Mouse (Mus musculus): ENCODE measurements at regions not wholly inside any gene's neighbourhood (a gene's known extent, or its start where the extent isn't known, plus 50 kb on each side); places are given as distances from the start of the nearest gene placed in this dataset.
"Not testable (repeated sequence)": the region's sequence is repeated elsewhere in the genome, so short reads cannot be mapped to it uniquely, and the experiment has no call there.

DNA sequence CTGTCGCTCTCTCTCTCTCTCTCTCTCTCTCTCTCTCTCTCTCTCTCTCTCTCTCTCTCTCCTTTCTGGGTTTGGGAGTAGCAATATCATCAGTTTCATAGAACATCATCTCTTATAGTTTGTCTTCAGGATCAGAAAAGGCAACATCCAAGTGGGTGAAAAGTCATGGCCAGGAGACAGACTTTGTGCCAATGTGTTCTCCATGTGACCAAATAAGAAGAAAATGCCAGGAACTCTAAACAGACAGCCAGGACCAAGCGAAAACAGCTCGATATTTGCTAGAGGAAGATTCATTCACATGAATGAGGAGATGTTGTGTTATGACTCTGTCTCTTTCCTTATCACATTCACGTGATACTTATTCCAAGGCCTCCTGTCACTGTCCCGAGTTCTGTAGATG is 1332.8 kb upstream of the A1bg start:
- DNase-seq (ENCODE audit: low spot score in 2 of 2): no peak

DNA sequence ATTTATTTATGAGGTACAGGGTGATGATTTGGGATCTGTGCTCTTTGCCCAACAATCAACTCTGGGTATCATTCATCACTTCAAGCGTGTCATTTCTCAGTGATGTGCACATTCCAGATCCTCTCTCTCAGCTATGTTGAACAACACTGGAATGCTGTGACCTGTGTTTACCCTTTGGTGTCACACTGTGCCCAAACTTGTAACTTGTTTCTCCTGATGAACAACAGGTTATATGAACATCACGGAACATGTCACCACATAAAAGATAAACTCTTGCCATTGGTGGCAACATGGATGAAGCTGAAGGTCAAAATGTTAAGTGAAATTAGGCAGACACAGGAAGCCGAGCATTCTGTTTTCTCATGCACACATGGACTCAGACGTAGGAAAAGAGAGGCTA is 1330.9 kb upstream of the A1bg start:
- DNase-seq (ENCODE audit: low spot score in 2 of 2): no peak

DNA sequence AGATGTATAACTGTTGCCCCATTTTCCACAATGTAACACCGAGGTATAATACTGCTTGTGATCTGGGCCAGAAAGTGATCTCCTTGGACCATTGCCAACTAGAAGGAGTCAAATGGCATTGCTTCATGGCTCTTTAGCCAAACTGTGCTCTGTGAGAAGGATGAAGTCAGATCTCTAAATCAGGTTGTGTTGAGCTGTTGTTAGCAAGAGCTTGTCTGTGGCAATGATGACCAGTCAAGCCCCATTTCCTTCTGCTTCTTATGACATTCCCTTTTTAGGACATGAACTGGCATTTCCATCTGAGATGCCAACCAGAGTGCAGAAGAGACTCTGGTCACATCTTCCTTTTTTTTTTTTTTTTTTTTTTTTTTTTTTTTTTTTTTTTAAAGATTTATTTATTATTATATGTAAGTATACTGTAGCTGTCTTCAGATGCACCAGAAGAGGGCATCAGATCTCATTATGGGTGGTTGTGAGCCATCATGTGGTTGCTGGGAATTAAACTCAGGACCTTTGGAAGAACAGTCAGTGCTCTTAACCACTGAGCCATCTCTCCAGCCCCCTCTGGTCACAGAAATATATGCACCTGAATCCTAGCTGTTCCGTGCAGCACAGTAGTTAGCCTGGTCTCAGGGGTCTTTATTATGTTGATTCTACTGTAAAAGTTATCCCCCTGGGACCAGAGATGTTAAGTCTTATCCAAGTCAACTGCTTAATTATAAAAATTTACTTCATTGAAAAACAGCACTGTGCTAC is 1329.4 kb upstream of the A1bg start:
- DNase-seq (ENCODE audit: low spot score in 2 of 2): not testable (repeated sequence)

DNA sequence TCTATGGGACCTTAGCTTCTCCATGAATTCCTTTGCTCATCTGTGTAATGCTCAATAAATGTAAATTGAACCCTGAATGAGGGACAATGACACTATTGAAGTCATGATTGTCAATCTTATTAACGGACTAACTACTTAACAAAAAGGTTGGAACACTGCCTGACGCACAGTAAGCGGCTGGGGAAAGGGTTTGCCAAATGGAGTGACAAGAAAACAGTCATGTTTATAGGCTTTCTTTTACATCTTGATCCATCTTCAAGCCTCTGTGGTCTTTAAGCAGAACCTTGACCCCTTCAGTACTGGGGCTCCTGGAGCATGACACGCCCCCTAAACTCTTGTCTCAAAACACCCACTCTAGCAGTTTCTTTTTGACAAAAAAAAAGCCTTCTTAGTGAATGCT is 1326.6 kb upstream of the A1bg start:
- DNase-seq (ENCODE audit: low spot score in 2 of 2): no peak

DNA sequence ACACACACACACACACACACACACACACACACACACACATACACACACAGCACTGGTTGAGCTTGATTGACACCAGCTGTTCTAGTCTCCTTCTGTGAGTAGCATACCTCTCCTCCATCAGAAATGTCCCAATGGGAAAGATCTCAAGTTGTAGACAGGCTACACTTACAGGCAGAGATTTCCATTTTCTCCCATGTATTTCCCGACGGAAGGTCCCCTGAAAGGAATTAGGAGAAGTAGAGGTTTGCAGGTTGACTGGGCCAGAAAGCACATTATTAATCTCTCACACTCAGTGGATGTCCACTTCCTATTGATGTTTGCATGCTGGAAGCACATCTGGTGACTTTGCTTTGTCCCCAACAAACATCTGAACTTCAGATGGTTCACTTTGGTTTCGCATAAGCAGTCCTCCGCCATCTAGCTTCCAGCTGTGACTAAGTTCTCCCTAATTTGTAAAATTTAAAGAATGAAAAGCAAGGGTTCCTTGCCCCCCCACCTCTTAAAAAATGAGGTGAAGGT is 1323.8 kb upstream of the A1bg start:
- no peak for DNase-seq (ENCODE audit: low spot score in 2 of 2)

DNA sequence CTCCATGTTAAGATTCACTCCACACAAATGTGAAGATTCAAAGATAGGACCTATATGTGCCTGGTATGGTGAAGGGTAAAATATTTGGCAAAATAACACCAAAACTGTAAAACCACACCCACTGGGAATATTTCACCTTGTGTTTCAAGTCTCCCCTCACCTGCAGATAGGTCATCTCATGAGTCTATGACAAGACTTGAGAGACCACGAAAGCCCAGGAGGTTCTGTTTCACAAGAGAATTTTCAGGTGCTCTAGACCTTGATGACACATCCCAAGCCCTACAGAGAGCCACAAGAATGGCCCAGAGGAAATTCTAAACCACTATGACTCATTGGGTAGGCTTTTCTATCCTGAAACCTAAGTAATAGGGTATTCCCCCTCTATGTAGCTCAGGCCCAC is 1322.4 kb upstream of the A1bg start:
- no peak for DNase-seq (ENCODE audit: low spot score in 2 of 2)

DNA sequence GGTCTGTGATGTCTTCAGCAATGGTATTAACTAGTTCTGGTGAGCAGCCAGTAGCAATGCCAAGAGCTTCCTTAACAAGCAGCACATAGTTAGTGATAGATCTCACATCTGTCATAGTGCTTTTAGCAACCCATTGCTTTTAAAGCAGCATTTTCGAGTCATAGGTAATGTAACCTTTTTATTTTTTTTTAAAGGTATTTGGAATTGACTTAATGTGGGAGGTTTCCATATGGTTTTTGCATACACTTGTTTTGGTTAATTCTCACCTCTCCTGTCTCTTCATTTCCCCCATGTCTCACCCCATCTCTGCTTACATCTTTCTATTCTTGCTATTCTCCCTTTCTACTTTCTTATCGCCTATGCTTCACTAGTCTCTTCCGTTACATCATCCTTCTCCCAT is 1322.0 kb upstream of the A1bg start:
- no peak for DNase-seq (ENCODE audit: low spot score in 2 of 2)

DNA sequence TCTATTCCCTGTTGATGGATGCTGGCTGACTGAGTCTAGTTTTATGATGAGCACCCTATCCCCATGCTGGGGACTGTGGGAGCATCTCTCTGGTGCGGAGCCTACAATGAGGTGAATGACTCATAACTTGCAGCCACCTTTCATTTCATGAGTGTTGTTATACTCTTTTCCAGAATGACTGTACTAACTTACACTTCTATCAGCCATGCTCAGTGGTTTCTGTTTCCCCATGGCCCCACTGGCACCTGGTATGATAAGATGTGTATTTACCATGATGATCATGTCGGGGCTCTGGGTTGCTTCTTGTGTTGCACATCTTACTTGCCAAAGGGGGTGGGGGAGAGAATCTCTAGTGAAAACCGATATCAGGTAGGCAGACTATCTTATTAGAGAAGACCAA is 1317.2 kb upstream of the A1bg start:
- no peak for DNase-seq (ENCODE audit: low spot score in 2 of 2)

DNA sequence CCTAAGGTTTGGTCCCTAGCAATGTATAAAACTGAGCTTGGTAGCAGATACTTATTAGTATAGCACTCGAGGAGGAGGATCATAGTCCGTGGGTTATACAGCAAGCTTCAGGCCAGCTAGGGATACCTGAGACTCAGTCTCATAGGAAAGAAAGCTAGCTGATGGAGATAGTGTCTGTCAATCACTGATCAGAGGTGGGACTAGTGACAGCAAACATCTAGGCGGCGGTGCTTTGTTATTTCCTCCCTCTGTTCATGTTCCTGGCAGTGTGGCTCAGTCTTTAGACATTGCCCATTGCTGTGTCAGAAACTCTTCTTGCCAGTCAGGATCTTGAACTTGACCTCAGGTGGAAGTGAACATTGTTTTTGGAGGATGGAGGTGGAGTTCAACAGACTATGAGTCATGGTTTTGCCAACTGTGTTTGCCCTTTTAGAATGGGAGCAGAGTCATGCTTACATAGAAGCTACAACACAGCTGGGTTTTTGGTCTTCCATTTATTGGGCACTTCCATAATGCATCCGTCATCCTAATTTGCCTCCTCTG is 1315.8 kb upstream of the A1bg start:
- DNase-seq (ENCODE audit: low spot score in 2 of 2): no peak

DNA sequence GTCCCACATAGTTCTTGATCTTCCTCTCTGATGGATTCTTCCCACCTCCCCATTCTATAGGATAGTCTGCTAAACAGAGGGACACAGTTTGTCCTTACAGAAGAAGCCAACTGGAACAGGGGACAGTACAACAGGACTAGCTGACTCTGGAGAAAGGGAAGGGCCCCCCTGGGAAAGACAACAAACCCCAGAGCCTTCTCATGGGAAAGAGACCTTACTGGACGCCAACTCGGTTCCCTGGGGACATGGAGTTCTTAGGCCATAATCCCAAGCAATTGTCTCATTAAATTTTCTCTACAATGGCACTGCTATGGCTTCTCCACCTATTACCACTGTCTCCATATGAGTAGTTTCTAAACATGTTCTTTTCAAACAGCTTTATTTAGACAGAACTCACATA is 1313.2 kb upstream of the A1bg start:
- no peak for DNase-seq (ENCODE audit: low spot score in 2 of 2)

DNA sequence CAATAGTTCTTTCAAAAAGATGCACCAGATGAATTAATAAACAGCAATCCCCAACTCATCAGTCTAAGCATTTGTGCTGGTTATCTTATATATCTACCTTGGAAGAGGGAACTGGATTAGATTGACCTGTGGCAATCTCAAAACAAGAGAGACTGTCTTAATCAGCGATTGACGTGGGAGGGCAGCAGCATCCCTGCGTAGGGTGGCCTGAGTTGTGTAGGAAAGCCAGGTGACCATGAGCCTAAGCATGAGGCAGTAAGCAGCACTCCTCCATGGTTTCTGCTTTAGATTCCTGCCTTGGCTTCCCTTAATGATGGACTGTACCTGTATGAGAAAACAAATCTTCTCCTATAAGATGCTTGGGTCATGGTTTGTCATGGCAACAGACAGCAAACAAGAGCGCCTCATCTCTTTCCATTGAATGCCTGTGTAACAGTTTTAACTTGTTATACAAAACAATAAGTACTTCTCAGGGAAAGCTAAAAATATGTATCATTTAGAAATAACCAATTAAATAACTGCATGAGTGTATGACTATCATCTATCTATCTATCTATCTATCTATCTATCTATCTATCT is 1311.5 kb upstream of the A1bg start:
- DNase-seq (ENCODE audit: low spot score in 2 of 2): no peak

DNA sequence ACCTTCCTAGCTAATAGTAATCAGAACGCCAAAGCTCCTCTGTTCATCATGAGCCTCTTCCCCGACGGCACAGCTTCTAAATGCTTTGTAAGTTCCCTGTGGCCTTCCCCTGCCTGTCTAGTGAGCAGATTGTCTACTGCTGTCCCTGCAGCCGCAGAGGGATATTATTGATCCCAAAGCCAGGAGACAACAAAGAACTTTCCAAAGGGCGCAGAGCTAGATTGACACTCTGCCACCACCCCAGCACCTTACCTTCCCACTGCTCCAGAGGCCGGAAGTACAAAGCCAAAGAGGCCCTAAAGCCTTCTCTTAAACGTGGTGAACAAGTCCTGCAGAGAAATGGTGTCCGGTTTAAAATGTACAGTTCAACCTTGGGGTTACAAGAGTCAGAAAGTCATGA is 1310.3 kb upstream of the A1bg start:
- no peak for DNase-seq (ENCODE audit: low spot score in 2 of 2)

DNA sequence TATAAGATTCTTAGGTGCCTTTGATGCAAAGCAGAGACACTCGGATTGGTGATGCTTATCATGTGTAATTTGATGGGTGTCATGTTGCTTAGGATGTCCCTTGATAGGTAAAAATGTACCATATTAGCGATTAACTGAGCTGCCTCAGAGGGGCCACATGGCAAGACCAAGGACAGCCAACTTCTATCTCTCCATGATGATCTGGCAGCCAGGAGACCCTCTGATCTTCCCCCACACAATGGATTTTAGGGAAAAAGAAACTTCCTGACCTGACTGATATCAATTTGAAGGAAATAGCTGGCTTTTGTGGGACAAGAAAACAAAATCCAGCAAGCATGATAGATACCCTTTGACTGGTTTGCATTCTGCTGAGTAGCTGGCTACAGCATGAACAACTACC is 1308.9 kb upstream of the A1bg start:
- DNase-seq (ENCODE audit: low spot score in 2 of 2): no peak

DNA sequence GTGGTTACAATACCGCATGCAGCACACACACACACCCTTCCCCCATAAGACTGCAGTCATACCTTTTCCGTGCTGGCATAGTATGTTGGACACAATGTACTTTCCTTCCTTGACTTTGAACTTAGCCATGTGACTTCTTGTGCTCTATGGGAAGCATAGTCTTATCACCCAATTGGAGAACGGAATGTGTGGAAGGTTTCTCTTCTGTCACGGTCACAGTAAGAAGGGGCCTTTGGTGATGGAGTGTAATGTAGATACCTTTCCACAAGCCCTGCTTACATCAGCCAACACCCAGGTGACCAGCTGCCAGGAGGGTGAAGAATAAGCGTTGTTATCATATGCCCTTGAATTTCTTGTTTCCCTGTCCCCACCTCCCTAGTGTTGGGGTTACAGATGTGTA is 1308.0 kb upstream of the A1bg start:
- no peak for DNase-seq (ENCODE audit: low spot score in 2 of 2)

DNA sequence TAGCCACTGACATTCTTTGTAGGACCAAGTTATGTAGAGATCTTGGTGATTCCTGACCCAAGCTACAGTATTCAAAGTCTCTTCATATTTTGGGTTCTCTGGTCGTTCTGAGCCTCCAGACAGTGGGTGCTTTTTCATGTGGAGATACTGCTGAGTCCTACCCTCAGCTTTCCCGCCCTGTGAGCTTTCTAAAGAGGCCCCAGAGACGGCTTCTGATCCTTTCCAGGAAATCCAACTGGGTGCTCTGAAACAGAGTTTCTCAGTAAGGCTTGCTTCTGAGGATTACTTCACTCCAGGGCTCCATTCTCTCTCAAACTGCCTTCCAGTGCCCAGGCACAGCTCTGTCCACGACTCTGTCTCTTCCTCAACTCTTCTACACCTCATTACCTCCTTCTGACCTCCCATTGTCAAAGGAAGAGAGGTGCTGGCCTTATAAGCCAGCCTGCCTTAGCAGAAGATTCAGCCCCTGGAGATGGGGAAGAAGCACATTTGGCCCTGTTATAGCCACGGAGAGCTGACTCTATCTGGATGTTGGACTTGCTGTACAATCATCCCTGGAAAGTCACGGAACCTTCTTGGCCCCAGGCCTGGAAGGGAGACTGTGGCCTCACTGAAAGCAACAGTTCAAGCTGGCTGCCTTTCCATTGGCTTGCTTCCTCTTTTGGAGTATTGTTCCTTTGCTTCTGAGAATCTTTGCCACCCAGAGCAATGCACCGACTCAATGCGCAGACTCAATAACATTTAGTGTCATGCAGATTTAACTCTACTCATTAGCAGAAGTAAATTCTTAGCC is 1306.9 kb upstream of the A1bg start:
- no peak for DNase-seq (ENCODE audit: low spot score in 2 of 2)

DNA sequence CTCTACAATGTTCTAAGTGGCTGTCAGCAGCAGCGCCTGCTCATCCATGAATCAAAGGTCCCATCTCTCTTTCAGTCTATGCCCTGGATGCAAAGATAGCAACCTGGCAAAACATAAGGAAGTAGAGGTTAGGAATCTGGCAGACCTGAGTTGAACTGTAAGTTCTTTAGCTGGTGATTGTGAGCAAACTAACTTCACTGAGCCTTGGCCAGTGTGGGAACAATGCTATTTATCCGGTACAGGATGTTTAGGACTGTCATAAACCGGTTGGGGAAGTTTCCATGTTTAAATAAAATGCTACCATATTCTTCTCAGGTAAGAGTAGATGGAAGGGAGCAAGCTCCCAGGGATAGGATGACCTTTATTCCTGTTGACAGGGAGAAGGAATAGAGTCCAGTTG is 1306.2 kb upstream of the A1bg start:
- DNase-seq (ENCODE audit: low spot score in 2 of 2): no peak

DNA sequence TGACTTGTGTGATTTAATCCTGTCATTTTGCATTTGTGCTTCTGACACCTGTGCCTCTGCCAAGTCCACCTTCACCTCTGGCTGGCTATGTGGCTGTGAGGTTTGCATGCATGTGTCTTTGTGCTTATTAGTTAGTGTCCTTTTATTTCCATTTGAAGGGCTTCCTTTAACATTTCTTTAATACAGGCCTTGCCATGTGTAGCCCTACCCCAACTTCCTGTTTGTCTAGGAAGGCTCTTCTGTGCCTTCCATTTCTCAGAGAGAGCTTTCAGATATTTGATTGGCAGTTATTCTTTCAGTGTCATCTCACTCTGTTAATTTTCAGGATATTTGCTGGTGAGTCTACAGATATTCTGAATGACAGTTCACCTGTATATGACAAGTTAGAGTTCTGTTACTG is 1302.0 kb upstream of the A1bg start:
- no peak for DNase-seq (ENCODE audit: low spot score in 2 of 2)

DNA sequence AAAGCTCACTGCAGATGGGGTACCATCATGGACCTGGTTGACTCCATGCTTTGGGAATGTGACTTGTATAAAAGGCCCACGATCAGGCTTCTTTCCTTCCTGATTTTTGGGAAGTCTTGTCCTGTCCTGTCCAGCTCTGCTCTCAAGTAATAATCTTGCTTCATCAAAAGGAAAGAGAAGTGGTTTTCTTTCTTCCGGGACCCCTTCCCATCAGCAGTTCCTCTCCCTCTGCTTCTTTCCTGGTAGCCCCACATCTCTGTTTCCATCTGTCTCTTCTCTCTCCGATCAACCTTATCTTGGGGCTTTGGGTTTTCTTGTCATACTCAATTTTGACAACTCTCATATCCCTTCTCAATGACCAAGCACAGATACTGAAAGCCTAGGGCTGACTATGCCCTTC is 1301.4 kb upstream of the A1bg start:
- DNase-seq (ENCODE audit: low spot score in 2 of 2): no peak

DNA sequence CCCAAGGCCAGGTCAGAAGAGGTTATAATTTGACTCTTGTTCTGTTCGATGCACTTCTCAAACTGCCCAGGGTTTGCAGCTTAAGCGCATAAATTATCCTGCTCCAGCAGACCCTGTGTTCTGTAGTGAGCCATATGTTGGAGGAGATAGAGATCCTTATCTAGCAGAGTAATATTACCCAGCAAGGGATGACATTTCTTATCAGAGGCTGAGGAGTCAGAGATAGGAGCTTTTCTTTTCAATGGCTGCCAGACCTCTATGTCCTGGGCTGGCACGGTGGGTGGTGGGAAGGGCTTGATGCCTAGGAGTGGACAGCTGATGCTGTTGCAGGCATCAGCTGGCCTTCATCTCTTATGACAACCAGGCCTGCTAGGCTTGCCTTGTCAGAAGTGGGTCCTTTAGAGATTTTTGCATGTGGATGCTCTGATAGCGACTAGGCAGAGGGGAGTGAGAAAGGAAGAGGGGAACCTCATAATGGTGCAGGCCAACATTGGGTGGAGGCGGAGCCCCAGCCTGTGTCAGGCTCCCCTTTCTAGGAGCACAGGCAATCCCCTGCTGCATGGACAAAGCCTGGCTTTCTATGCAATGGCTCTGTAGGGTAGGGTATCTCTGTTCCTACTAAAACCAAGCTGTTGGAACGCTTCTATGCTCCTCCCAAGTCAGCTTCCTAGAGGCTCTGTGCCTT is 1300.5 kb upstream of the A1bg start:
- no peak for DNase-seq (ENCODE audit: low spot score in 2 of 2)

DNA sequence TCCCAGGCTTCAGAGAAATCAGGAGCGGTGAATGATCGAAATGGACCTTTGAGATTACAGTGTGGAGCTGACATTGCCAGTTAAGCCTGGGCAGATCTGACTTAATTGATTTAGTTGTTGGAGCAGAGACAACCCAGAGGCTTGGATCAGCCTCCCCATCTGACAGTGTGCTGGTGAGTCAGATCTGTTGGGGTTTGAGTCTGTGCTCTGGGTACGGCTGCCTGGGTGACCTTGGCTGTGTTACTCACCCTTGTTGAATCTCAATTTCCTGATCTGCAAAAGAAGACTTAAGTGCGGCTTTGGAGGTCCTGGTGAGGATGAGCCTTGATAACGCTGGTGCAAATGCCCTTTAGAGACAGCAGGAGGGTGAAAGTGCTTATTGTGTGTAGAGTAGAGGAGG is 1299.9 kb upstream of the A1bg start:
- no peak for DNase-seq (ENCODE audit: low spot score in 2 of 2)

DNA sequence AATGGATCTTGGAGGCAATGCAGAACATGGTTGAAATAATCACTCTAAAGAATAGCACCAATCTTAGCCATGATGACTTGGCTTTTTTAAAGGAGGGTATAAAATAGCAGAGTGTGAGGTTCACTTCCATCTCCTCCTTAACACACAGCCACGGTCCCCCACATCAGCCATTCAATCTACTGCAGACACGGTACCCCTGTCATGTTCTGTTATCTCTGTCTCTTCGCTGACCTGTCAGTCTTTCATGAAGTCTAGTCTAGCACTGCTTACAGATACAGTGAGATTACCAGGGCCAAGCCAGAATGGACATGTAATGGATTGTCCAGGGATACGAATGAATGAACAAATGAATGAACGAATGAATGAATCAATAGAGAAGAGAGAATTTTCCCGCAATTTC is 1299.4 kb upstream of the A1bg start:
- no peak for DNase-seq (ENCODE audit: low spot score in 2 of 2)
